Mouse (Mus musculus) liver, adult 2 months (tissue): Measurements from ENCODE around the gene Acmsd. TPM values are rescaled to one million over a fixed set of nuclear protein-coding genes. Genes with fewer than 3 reads are reported as not detected.
"Not testable (repeated sequence)": the region's sequence is repeated elsewhere in the genome, so short reads cannot be mapped to it uniquely, and the experiment has no call there.

Experiments used
- DNase-seq: peaks from one replicate; pipeline ENCODE4 v3.0.0-alpha.2; 2011; ENCODE audit warnings: low read depth, low spot score; ENCODE audit errors: extremely low read depth
- H3K27ac ChIP-seq: fragments of 200-500 bp; replicated peaks from 2 replicates; pipeline ENCODE4 v1.5.1; 2012; ENCODE audit warnings: low read depth, mild to moderate bottlenecking, control low read depth, inconsistent platforms, low read length; ENCODE audit not compliant: insufficient read depth
- H3K27me3 ChIP-seq: fragments of 200-500 bp; 2 replicates; pipeline ENCODE4 v1.6.1; 2012; ENCODE audit warnings: mild to moderate bottlenecking, moderate library complexity, low read length, inconsistent platforms; ENCODE audit not compliant: control insufficient read depth, insufficient read depth
- H3K36me3 ChIP-seq: fragments of 200-500 bp; 2 replicates; pipeline ENCODE4 v1.6.1; 2012; ENCODE audit warnings: low read length, inconsistent platforms; ENCODE audit not compliant: control insufficient read depth, insufficient read depth
- H3K4me1 ChIP-seq: fragments of 200-500 bp; 2 replicates; pipeline ENCODE4 v1.6.1; 2011; ENCODE audit warnings: low read length; ENCODE audit not compliant: control insufficient read depth, insufficient read depth
- H3K4me3 ChIP-seq: fragments of 200-500 bp; 2 replicates; pipeline ENCODE4 v1.5.1; 2011; ENCODE audit warnings: low read depth, mild to moderate bottlenecking, control low read depth, low read length, moderate library complexity; ENCODE audit not compliant: insufficient read depth
- H3K79me2 ChIP-seq: fragments of 200-500 bp; 2 replicates; pipeline ENCODE4 v1.6.1; 2012; ENCODE audit warnings: inconsistent platforms, mild to moderate bottlenecking, low read length, moderate library complexity; ENCODE audit not compliant: control insufficient read depth, insufficient read depth
- H3K9ac ChIP-seq: fragments of 200-500 bp; 2 replicates; pipeline ENCODE4 v1.6.1; 2012; ENCODE audit warnings: low read depth, mild to moderate bottlenecking, control low read depth, inconsistent platforms, low read length
- CTCF ChIP-seq: fragments of 200-500 bp; IDR thresholded peaks from 2 replicates; pipeline ENCODE4 v1.5.1; 2011; ENCODE audit warnings: low read depth, low read length, control low read depth
- POLR2A ChIP-seq: fragments of 200-500 bp; IDR thresholded peaks from 2 replicates; pipeline ENCODE4 v1.6.1; 2011; ENCODE audit warnings: low read length, control low read depth; ENCODE audit not compliant: insufficient read depth; ENCODE audit errors: extremely low read depth
- WGBS: fragments of 180-500 bp; shearing (Covaris S2); methylation state at CpG from one replicate; pipeline ENCODE4 v1.1.7; 2018; 5-methylcytosine and 5-hydroxymethylcytosine counted together
- polyA plus RNA-seq: library from polyadenylated mRNA; depleted of rRNA; stranded (reverse); fragments of >200 nt; gene quantifications from 2 replicates; pipeline ENCODE4 v1.2.3, GENCODE M21; 2012
- total RNA-seq: library from RNA; depleted of rRNA; stranded (reverse); fragments of >200 nt; gene quantifications from 2 replicates; pipeline ENCODE4 v1.2.3, GENCODE M21; 2014

Acmsd gene
- total and polyA plus RNA-seq, 2 experiments = 5.6 to 19.6 TPM

DNA sequence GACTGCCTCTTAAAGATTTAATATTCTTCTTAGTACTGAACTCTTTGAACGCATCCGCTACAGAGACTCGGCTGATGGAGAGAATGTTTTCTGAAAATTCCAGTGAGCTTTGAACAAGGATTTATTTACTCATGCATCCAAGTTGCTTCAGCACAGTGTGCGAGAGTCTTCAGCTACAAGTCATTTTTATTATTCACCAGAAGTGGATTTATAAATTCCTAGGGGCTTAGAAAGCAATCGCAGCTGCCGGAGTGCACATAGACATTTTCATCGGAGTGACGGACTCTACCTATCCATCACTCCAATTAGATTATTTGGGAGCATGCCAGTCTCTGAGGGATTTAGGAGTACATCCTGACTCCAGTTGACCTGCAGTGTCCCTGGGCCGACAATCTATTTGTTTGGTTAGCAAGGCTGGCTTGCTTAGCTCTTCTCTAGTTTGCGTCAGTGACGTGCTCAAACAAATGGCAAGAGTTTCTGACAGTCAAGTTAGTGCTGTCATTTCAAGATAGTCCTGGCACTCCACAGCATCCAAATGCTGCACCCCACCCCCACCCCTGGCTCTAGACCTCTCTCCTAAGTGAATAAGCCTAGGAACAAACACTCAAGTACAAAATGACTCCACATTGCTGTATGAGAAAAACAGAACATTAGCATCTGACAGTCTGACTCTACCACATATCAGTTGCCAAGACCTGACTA, 21.3 kb downstream of the Acmsd start:
- H3K9ac ChIP-seq = no peak overlapping the region
- WGBS = 14% methylated on average over 11 of the region's 11 CpGs
- no peaks in the 10 kb centered on the region; the same call in 1 of the 2 replicates for H3K36me3 ChIP-seq
- no peaks in the 10 kb centered on the region for H3K27me3 ChIP-seq
- DNase-seq = peak; percentile 97
- TF ChIP-seq POLR2A (no peak), CTCF (no peak)
- peak overlapping the region; percentile 28; the same call in 1 of the 2 replicates for H3K27ac ChIP-seq
- H3K79me2 ChIP-seq = no peaks in the 10 kb centered on the region
- H3K4me1 ChIP-seq = peaks cover 12% of the 10 kb centered on the region
- no peak overlapping the region for H3K4me3 ChIP-seq

DNA sequence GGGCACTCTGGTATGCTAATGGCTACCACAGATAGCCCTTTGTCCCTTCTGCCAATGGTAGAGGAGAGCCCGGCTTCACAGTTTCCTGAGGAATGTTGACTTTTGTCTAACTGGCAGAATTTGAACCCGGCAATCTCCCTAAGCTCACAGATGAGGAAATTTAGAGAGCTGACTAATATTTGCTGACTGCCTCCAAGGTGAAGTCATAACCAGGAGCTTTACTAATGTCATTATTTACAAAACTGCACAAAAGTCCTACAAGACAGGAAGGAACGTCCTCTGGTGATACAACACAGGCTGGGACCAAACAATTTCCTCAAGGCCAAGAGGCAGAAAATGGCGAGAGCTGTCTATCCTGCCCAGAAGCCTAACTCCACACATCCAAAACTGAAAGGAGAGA, 26.6 kb downstream of the Acmsd start:
- Histone ChIP-seq H3K27me3 (no peaks in the 10 kb centered on the region), H3K79me2 (no peaks in the 10 kb centered on the region), H3K27ac (peak overlapping the region; percentile 73), H3K36me3 (0 out of 2 replicates have a peak, but pooled peaks cover 3% of the 10 kb centered on the region), H3K4me1 (peaks cover 11% of the 10 kb centered on the region), H3K4me3 (no peak overlapping the region), H3K9ac (no peak overlapping the region)
- DNase-seq = peak; percentile 72
- 11% methylated on average over 4 of the region's 4 CpGs for WGBS
- no peak for TF ChIP-seq CTCF
- no peak for TF ChIP-seq POLR2A

DNA sequence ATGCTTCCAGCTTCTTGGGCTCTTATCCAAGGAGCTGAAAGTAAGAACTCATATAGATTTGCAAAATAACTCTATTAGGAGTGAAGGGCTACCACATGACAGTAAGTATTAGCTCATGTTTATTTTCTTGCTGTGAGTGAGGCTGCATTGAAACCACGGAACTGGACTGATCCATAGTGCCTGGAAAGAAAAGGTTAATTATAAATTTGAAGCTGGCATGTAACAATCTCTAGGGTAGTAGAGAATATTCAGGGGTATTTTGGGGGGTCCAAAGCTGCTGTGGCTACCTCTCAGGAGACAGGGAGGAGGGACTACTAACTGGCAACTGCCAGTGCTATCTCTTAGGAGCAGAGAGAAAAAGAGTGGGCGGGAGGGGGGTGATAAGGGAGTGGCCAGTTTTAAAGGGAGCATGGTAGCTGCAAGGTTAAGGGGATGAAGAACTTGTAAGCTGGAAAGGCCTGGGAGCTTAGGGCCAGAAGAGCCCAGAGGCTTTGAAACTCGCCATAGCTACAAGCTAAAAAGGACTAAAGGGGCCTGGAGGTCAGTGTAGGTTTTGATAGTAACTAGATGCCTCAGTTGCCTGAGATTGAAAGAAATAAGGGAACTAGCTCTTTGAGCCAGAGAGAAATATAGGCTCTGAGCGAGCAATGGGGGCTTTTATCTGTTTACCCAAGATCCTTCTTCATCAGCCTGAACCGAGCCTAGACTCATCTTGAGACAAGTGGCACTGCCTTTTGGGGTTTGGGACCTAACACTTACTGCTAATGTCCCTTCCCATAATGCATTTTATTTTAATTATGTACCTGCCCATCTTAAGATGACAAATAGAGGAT, 27.3 kb downstream of the Acmsd start:
- H3K9ac ChIP-seq = no peak overlapping the region
- TF ChIP-seq CTCF (no peak), POLR2A (no peak)
- H3K27ac ChIP-seq = peak overlapping the region; percentile 73
- H3K27me3 ChIP-seq = no peaks in the 10 kb centered on the region
- H3K36me3 ChIP-seq = peaks cover 5% of the 10 kb centered on the region; the same call in 1 of the 2 replicates
- H3K4me3 ChIP-seq = no peak overlapping the region
- DNase-seq = no peak
- WGBS = 82% methylated on average over 5 of the region's 5 CpGs
- H3K79me2 ChIP-seq = no peaks in the 10 kb centered on the region
- H3K4me1 ChIP-seq = peaks cover 7% of the 10 kb centered on the region

- not testable (repeated sequence) for H3K9ac ChIP-seq, H3K79me2 ChIP-seq, H3K36me3 ChIP-seq, H3K4me1 ChIP-seq, H3K4me3 ChIP-seq, DNase-seq, H3K27me3 ChIP-seq, H3K27ac ChIP-seq
- 97% methylated on average over 3 of the region's 3 CpGs for WGBS
These were observed 27.9 kb downstream of the Acmsd start for GRCm38 (mm10) chr1:127757164-127757545.

DNA sequence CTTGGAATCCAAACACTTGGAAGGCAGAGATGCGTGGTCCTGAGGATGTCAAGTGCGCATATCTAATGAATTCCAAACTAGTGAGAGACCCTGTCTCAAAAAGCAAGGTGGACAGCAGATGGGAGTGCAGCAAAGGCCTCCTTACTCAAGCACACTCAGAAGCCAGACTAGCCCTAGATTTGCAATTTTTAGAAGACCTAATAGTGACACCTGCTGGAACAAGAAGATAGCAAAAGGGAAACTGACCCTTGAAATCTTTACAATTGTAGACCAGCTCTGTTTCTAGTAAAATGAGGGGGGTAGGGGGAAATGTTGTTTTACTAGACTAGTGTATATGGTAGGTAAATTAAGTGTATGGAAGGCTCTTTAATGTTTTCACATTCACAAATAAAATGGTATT, 36.3 kb downstream of the Acmsd start:
- Histone ChIP-seq H3K36me3 (peaks cover 3% of the 10 kb centered on the region; the same call in 1 of the 2 replicates), H3K9ac (no peak overlapping the region), H3K79me2 (no peaks in the 10 kb centered on the region), H3K4me1 (no peaks in the 10 kb centered on the region), H3K4me3 (no peak overlapping the region), H3K27me3 (no peaks in the 10 kb centered on the region), H3K27ac (no peak overlapping the region)
- peak; percentile 48 for DNase-seq
- WGBS = 83% methylated on average over 2 of the region's 2 CpGs
- TF ChIP-seq CTCF (no peak), POLR2A (no peak)

DNA sequence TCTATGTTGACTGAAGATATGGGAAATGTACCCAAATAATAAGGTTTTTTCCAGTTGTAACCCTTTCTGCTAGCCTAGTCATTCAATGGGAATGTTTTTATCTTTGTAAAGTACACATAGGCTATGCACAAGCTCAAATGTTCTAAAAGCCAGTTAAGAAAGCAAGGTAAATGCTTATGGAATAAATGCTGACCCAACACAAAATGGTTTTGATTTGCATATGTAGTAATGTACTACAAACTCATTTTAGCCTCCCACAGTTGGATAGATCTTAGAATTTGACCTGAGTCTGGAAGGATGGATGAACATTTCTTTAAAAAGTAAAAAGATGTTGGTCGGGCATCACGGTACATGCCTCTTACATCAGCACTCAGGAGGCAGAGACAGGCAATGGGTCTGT, 37.5 kb downstream of the Acmsd start:
- H3K36me3 ChIP-seq = no peaks in the 10 kb centered on the region
- no peaks in the 10 kb centered on the region for H3K4me1 ChIP-seq
- H3K27ac ChIP-seq = no peak overlapping the region
- H3K4me3 ChIP-seq = no peak overlapping the region
- H3K27me3 ChIP-seq = no peaks in the 10 kb centered on the region
- WGBS = 97% methylated on average over 2 of the region's 2 CpGs
- no peak for DNase-seq
- no peaks in the 10 kb centered on the region for H3K79me2 ChIP-seq
- no peak for TF ChIP-seq POLR2A
- TF ChIP-seq CTCF = no peak
- no peak overlapping the region for H3K9ac ChIP-seq
